Mouse (Mus musculus) embryonic fibroblast, embryonic 13.5 days (primary cell): ENCODE data around the gene Sdk1.

Experiments used
- CTCF ChIP-seq: IDR thresholded peaks from 2 replicates; pipeline ENCODE4 v1.5.1; 2011; ENCODE audit warnings: mild to moderate bottlenecking, control low read depth, low read length, moderate library complexity, borderline replicate concordance; ENCODE audit not compliant: insufficient read depth
- POLR2A ChIP-seq: IDR thresholded peaks from 2 replicates; pipeline ENCODE4 v1.6.1; 2011; ENCODE audit warnings: low read depth, mild to moderate bottlenecking, control low read depth, low read length, moderate library complexity

DNA sequence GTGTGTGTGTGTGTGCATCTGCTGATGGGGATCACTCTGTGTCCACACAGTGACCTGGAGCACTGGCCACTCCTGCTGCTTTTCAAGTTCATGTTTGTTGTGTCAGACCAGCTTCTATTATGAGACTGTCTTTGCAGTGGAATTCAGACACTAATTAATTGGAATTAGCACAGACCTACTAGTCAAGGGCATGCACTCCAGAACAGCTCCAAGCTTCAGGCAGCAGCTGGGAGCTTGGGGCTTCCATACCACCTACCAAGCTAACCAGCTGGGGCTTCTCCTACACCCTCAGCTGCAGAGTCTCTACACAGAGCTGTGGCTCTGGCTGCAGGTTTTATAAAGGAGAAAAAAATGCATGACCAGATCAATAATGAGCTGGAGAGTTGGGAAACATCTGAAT, 729.8 kb downstream of the Sdk1 start:
- TF ChIP-seq CTCF, result no peak
- TF ChIP-seq POLR2A, result no peak
